Mouse (Mus musculus) olfactory bulb, adult 2 months (tissue): ENCODE data around the gene Hivep3.

ENCODE experiments used
- CTCF ChIP-seq: fragments of 200-500 bp; IDR thresholded peaks from 2 replicates; pipeline ENCODE4 v1.5.1; 2012; ENCODE audit warnings: low read depth, mild to moderate bottlenecking, low read length, moderate library complexity; ENCODE audit not compliant: insufficient read depth
- POLR2A ChIP-seq: fragments of 200-500 bp; IDR thresholded peaks from 2 replicates; pipeline ENCODE4 v1.6.1; 2012; ENCODE audit warnings: mild to moderate bottlenecking, low read depth, low read length, moderate library complexity; ENCODE audit not compliant: insufficient read depth

GRCm38 (mm10) chr4:120012891-120013290, 279.3 kb downstream of the Hivep3 start:
- no peak for TF ChIP-seq POLR2A
- no peak for TF ChIP-seq CTCF
